Mouse (Mus musculus): ENCODE data around the gene Cdh13.

DNA sequence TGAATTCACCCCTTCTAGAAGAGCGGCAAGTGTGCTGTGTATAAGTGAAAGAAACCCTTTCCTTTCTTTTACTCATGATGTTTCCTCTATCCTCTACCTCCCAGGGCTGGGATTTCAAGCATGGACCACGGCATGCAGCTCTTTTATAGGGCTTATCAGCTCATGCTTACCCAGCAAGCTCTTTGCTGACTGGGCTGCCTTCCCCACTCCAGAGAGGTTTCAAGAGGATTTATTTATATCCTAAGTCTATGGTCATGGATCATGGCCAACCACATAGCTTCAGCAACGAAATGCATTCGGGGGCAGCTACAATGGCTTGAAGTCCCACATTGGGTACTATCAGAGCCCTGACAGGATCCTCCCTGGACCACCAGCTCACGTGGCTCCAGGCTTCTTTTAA is 304.4 kb downstream of the Cdh13 start:
- TF ChIP-seq POLR2A (IDR thresholded peaks at IDR 0.05; ENCODE audit: borderline replicate concordance, control insufficient read depth, low read depth, low read length) (no peak), CTCF (IDR thresholded peaks at IDR 0.05; ENCODE audit: control insufficient read depth, insufficient read depth, low read length) (no peak)

Measured in bone marrow, adult 2 months (tissue).